Mouse (Mus musculus) stomach, embryonic 15.5 days (tissue): Measurements from ENCODE around the gene Notch2. TPM values are rescaled to one million over a fixed set of nuclear protein-coding genes. Genes with fewer than 3 reads are reported as not detected.

ENCODE experiments used
- ATAC-seq: fragments of 200-750 bp; cut with Nextera tagmentation; 2 replicates; pipeline ENCODE4 v1.8.0; 2017; ENCODE audit warnings: low read depth, moderate number of reproducible peaks, moderate TSS enrichment; ENCODE audit not compliant: insufficient read depth, low FRiP score
- H3K27ac ChIP-seq: fragments of 300-500 bp; sonication (generic); 2 replicates; pipeline ENCODE4 v1.5.1; 2015; ENCODE audit warnings: mild to moderate bottlenecking, inconsistent platforms
- H3K27me3 ChIP-seq: fragments of 300-500 bp; sonication (generic); replicated peaks from 2 replicates; pipeline ENCODE4 v1.6.1; 2015; ENCODE audit warnings: inconsistent platforms
- H3K36me3 ChIP-seq: fragments of 300-500 bp; sonication (generic); 2 replicates; pipeline ENCODE4 v1.6.1; 2015; ENCODE audit warnings: inconsistent platforms
- H3K4me1 ChIP-seq: fragments of 300-500 bp; sonication (generic); 2 replicates; pipeline ENCODE4 v1.6.1; 2015; ENCODE audit warnings: inconsistent platforms
- H3K4me2 ChIP-seq: fragments of 300-500 bp; sonication (generic); 2 replicates; pipeline ENCODE4 v1.6.1; 2015; ENCODE audit warnings: mild to moderate bottlenecking, inconsistent platforms
- H3K4me3 ChIP-seq: fragments of 300-500 bp; sonication (generic); replicated peaks from 2 replicates; pipeline ENCODE4 v1.5.1; 2015; ENCODE audit warnings: inconsistent platforms
- H3K9ac ChIP-seq: fragments of 300-500 bp; sonication (generic); 2 replicates; pipeline ENCODE4 v1.6.1; 2015; ENCODE audit warnings: inconsistent platforms
- H3K9me3 ChIP-seq: fragments of 300-500 bp; sonication (generic); 2 replicates; pipeline ENCODE4 v1.6.1; 2016; ENCODE audit warnings: inconsistent platforms
- WGBS: fragments of 180-500 bp; shearing (Covaris S2); methylation state at CpG from one replicate; pipeline ENCODE4 v1.1.7; 2015; 5-methylcytosine and 5-hydroxymethylcytosine counted together
- polyA plus RNA-seq: library from polyadenylated mRNA; unstranded; fragments of >200 nt; fragmentation: Nextera tagmentation; extraction: Ambion mirVana; gene quantifications from 2 replicates; pipeline ENCODE4 v1.2.1, GENCODE M21; 2015

Notch2 gene
- polyA plus RNA-seq, 1 experiment from 2014 or later, result 21.4 TPM

- H3K4me3 ChIP-seq, result no peak overlapping the region
- ATAC-seq, result 0 out of 2 replicates have a peak, but pooled peaks have one; percentile 13
- WGBS, result 63% methylated on average over 9 of the region's 9 CpGs
- H3K9ac ChIP-seq, result no peak overlapping the region
- H3K4me2 ChIP-seq, result peak overlapping the region; percentile 2; the same call in 1 of the 2 replicates
- H3K27ac ChIP-seq, result peak overlapping the region; percentile 54
- no peaks in the 10 kb centered on the region for H3K9me3 ChIP-seq
- peaks cover 63% of the 10 kb centered on the region for H3K4me1 ChIP-seq
- no peaks in the 10 kb centered on the region for H3K36me3 ChIP-seq
- no peaks in the 10 kb centered on the region for H3K27me3 ChIP-seq
Measured at GRCm38 (mm10) chr3:98020431-98021229, 7.3 kb downstream of the Notch2 start.

- ATAC-seq, result peak; percentile 53
- Histone ChIP-seq H3K9ac (no peak overlapping the region), H3K4me3 (0 out of 2 replicates have a peak overlapping the region, but pooled peaks have one; percentile 13), H3K27me3 (no peaks in the 10 kb centered on the region), H3K9me3 (no peaks in the 10 kb centered on the region), H3K4me2 (peak overlapping the region; percentile 43), H3K27ac (peak overlapping the region; percentile 72), H3K4me1 (peaks cover 61% of the 10 kb centered on the region), H3K36me3 (no peaks in the 10 kb centered on the region)
- 10% methylated on average over 13 of the region's 13 CpGs for WGBS
Measured at GRCm38 (mm10) chr3:98024288-98024848, 11.0 kb downstream of the Notch2 start.

GRCm38 (mm10) chr3:98025521-98025920 lies 12.2 kb downstream of the Notch2 start:
- peak overlapping the region; percentile 43; the same call in 1 of the 2 replicates for H3K4me2 ChIP-seq
- no peaks in the 10 kb centered on the region for H3K36me3 ChIP-seq
- ATAC-seq, result no peak
- no peak overlapping the region for H3K9ac ChIP-seq
- 34% methylated on average over 14 of the region's 14 CpGs for WGBS
- H3K27me3 ChIP-seq, result no peaks in the 10 kb centered on the region
- H3K4me1 ChIP-seq, result peaks cover 55% of the 10 kb centered on the region
- no peak overlapping the region for H3K4me3 ChIP-seq
- no peaks in the 10 kb centered on the region for H3K9me3 ChIP-seq
- H3K27ac ChIP-seq, result peak overlapping the region; percentile 72

DNA sequence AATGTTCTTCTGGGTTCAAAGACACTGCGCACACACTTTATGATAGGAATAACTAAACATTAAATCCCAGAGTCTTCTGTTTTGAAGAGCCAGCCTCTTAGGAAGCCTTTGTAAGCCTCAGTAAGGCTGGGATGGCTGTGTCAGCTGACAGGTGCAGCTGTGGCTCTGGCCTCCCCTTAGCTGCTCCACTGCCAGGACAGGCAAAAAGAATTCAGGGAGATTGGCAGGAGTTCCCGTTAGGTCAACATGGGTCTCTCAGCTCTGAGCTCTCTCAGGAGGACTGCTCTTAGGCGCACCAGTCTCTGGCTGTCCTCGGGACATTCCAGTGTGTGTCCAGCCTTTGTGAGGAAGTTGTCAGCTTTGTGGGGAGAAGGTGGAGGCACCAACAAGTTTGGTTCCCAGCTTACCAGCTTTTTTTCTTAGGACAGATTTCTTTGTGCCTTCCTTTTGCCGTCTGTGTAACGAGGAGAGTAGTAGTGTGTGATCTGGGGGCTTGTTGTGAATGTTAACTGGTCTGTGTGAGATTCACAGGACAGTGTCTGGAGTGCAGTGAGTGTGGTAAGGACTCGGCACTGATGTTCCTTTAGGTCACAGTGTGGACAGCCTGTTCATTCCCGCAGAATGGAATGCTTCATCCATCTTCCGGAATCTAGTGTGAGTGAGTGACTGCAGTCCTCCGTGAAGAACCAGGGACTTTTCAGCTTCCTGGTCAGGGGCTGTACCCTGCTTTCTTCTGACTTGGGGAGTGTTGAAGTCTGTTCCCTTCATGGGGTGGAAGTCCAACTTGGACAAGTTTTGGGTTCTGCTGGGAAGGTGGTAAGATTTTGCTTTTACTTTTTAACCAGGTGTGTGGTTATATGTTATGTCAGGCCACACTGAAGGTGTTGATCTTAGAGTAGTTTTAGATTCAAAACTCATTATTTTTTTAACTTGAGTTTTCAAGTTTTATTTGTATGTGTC lies 12.9 kb downstream of the Notch2 start:
- whole genome bisulfite sequencing, result 38% methylated on average over 10 of the region's 10 CpGs
- Histone ChIP-seq H3K9ac (no peak overlapping the region), H3K36me3 (no peaks in the 10 kb centered on the region), H3K9me3 (no peaks in the 10 kb centered on the region), H3K27me3 (no peaks in the 10 kb centered on the region), H3K4me1 (peaks cover 58% of the 10 kb centered on the region), H3K4me3 (no peak overlapping the region), H3K4me2 (no peak overlapping the region), H3K27ac (peak overlapping the region; percentile 72)
- no peak for ATAC-seq

DNA sequence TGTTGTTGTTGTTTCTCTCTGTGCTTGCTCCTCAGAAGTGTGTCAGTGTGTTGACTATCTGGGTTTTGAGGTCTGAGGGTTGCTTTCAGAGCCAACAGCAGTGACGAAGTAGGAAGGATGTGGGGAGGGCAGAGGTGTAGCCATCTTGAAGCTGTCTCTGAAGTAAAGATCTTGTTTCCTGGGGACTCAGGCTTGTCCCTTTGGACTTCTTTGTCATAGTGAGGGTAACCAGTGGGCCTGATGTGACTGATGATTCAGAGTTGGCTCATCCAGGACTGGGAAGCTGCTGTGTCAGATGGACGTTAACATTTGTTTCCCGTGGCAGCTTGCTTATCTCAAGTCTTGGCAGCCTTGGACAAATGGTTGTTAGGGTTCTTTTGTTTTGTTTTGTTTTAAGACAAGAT lies 14.0 kb downstream of the Notch2 start:
- Histone ChIP-seq H3K4me1 (peaks cover 55% of the 10 kb centered on the region), H3K27me3 (no peaks in the 10 kb centered on the region), H3K4me2 (no peak overlapping the region), H3K9ac (no peak overlapping the region), H3K4me3 (no peak overlapping the region), H3K27ac (no peak overlapping the region), H3K9me3 (no peaks in the 10 kb centered on the region), H3K36me3 (no peaks in the 10 kb centered on the region)
- WGBS, result 19% methylated on average over 3 of the region's 3 CpGs
- ATAC-seq, result no peak

GRCm38 (mm10) chr3:98028072-98028471 lies 14.7 kb downstream of the Notch2 start:
- WGBS, result 59% methylated on average over 4 of the region's 4 CpGs
- Histone ChIP-seq H3K4me3 (no peak overlapping the region), H3K27ac (no peak overlapping the region), H3K9ac (no peak overlapping the region), H3K9me3 (no peaks in the 10 kb centered on the region), H3K4me1 (peaks cover 57% of the 10 kb centered on the region), H3K36me3 (no peaks in the 10 kb centered on the region), H3K27me3 (no peaks in the 10 kb centered on the region), H3K4me2 (no peak overlapping the region)
- ATAC-seq, result no peak

GRCm38 (mm10) chr3:98028936-98029335 lies 15.6 kb downstream of the Notch2 start:
- H3K27me3 ChIP-seq, result no peaks in the 10 kb centered on the region
- no peaks in the 10 kb centered on the region for H3K36me3 ChIP-seq
- 67% methylated on average over 10 of the region's 10 CpGs for WGBS
- H3K4me3 ChIP-seq, result no peak overlapping the region
- H3K9ac ChIP-seq, result no peak overlapping the region
- H3K4me1 ChIP-seq, result peaks cover 64% of the 10 kb centered on the region
- no peak for ATAC-seq
- no peak overlapping the region for H3K4me2 ChIP-seq
- no peak overlapping the region for H3K27ac ChIP-seq
- no peaks in the 10 kb centered on the region for H3K9me3 ChIP-seq

DNA sequence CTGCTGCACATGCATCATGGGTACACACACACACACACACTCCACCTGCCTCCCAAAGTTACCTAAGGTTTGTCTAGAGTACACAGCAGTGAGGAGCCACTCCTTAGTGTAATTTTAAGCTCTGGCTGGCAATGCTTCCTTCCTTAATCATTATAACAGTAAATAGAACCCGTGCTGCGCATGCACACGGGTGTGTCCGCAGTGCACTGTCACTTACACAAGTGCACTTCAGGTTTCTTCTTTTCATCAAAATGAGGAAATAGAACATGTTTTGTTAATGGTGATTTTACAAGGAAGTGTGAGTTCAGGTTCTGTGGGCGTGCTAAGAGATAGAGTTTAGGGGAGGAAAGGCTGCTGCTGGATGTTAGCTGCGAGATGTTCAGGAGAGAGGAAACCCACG lies 17.8 kb downstream of the Notch2 start:
- H3K36me3 ChIP-seq, result no peaks in the 10 kb centered on the region
- H3K4me2 ChIP-seq, result no peak overlapping the region
- WGBS, result 62% methylated on average over 7 of the region's 7 CpGs
- H3K4me3 ChIP-seq, result no peak overlapping the region
- H3K9ac ChIP-seq, result no peak overlapping the region
- peak overlapping the region; percentile 70 for H3K27ac ChIP-seq
- H3K4me1 ChIP-seq, result peaks cover 63% of the 10 kb centered on the region
- no peaks in the 10 kb centered on the region for H3K27me3 ChIP-seq
- no peaks in the 10 kb centered on the region for H3K9me3 ChIP-seq
- ATAC-seq, result peak; percentile 83

- no peak for ATAC-seq
- Histone ChIP-seq H3K27ac (no peak overlapping the region), H3K27me3 (no peaks in the 10 kb centered on the region), H3K4me1 (peaks cover 59% of the 10 kb centered on the region), H3K4me3 (no peak overlapping the region), H3K9ac (no peak overlapping the region), H3K4me2 (no peak overlapping the region), H3K9me3 (no peaks in the 10 kb centered on the region), H3K36me3 (no peaks in the 10 kb centered on the region)
- WGBS, result 73% methylated on average over 3 of the region's 3 CpGs
Measured at GRCm38 (mm10) chr3:98032191-98032590, 18.9 kb downstream of the Notch2 start.

GRCm38 (mm10) chr3:98032944-98033343 lies 19.6 kb downstream of the Notch2 start:
- WGBS, result 69% methylated on average over 5 of the region's 5 CpGs
- H3K9ac ChIP-seq, result no peak overlapping the region
- peaks cover 55% of the 10 kb centered on the region for H3K4me1 ChIP-seq
- H3K27me3 ChIP-seq, result no peaks in the 10 kb centered on the region
- H3K4me2 ChIP-seq, result no peak overlapping the region
- H3K9me3 ChIP-seq, result no peaks in the 10 kb centered on the region
- no peak overlapping the region for H3K27ac ChIP-seq
- ATAC-seq, result no peak
- H3K36me3 ChIP-seq, result no peaks in the 10 kb centered on the region
- H3K4me3 ChIP-seq, result no peak overlapping the region

- no peak overlapping the region for H3K9ac ChIP-seq
- no peaks in the 10 kb centered on the region for H3K36me3 ChIP-seq
- no peak overlapping the region for H3K4me2 ChIP-seq
- no peaks in the 10 kb centered on the region for H3K9me3 ChIP-seq
- no peaks in the 10 kb centered on the region for H3K27me3 ChIP-seq
- H3K27ac ChIP-seq, result peak overlapping the region; percentile 70; the same call in 1 of the 2 replicates
- 41% methylated on average over 15 of the region's 15 CpGs for WGBS
- ATAC-seq, result no peak
- peaks cover 54% of the 10 kb centered on the region for H3K4me1 ChIP-seq
- no peak overlapping the region for H3K4me3 ChIP-seq
Measured at GRCm38 (mm10) chr3:98034622-98035593, 21.6 kb downstream of the Notch2 start.
